Mouse (Mus musculus) adrenal gland, adult 8-10 months (tissue): ENCODE measurements around the gene Olfr600. TPM values are rescaled to one million over a fixed set of nuclear protein-coding genes. Genes with fewer than 3 reads are reported as not detected.
"Not testable (repeated sequence)": the region's sequence is repeated elsewhere in the genome, so short reads cannot be mapped to it uniquely, and the experiment has no call there.

Source experiments
- DNase-seq: peaks from one replicate; pipeline ENCODE4 v3.0.0; 2022
- total RNA-seq, 4 experiments: library from RNA; stranded (reverse); gene quantifications; 2 replicates each; pipeline ENCODE4 v1.2.4; 2022

Gene Olfr600
- total RNA-seq: not detected

DNA sequence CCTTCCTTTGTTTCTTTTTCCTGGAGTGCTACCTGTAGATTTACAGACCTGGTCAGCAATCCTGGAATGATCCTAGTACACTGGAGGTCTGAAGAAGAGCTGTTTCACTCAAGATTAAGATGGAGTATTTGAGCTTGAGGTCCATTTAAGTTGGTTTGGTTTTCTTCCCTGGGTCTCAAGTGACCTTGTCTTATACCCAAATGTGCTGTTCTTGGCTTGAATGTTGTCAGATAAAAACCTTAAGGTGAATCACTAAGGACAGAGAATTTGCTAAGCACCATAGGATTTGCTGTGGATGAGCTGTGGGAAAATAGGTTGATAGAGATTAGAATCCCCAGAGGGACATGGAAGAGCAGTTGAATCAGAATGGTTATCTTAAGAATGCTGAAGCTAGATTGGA, at the start of gene Olfr600:
Olfr600 (minus strand) TSS at position 101 of the 400 bp plus-strand sequence.
- DNase-seq: no peak

DNA sequence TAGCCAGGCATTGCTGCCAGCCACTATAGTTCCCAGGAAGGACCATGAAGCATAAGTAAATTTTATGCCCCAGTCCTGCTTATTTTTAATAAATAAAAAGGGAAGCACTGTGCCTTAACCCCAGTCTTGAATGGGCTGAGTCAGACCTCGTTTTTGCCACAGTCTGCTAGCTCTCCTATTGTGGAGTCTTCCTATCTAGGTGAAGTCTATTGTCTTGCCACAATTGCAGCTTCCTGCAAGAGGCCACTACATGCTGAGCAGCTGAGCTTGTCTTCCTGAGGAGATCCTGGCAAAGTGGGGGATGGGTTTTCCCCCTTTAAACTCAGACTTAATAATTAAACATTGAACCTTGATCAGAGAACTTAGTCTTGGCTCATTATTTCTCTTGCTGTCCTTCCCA, 49.5 kb upstream of the Olfr600 start:
- DNase-seq: no peak

DNA sequence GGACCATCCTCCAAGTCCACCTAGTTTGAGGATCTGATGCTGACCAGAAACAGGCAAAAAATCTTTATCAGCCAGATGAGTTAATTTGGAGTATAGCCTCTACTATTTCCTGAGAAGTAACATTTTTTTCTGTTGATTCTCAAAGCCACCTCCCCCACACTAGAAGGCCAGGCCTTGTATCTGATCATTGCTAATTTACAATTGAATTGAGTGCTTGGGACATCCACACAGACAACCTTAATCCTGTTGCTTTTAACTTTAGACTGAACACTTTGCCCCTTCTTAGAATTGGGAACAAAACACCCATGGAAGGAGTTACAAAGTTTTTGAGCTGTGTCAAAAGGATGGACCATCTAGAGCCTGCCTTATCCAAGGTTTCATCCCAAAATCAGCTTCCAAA, 48.3 kb upstream of the Olfr600 start:
- no peak for DNase-seq

DNA sequence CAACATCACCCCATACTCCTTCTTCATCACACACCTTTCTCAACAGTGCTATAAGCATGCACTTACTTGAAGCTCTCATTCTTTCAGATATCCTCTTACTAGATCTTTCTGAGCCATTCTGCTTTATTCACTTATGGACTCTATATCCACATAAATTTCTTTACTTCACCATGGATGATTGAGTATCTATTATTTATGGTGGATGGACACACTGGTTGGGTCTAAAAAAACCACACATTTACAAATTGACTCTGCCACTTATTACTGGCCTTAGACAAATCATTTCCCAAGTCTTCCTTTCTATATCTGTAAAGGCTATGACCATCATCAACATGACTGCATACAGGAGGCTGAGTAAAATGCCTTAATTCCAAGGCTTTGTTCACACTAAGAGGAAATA, 36.6 kb upstream of the Olfr600 start, which contains the start of gene Olfr603:
Olfr603 (minus strand) TSS at position 101 of the 400 bp plus-strand sequence.
- no peak for DNase-seq

DNA sequence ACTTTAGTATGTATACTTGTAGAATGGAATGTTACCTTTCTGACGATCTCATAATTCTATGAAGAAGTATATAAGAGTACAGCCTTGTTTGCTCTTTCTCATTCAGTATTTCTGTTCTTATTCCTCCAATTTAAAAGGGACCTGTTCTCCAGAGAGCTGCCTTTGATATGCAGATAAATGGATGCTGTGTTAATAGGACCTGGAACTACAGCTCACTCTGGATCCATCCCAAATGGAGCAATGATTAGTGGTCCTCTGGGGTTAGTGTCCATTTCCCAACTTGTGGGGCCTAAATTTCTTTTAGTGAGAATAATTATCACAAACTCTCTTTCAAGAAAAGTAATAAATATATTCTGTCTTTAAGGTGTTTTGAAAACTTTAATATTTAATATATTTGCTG, 13.1 kb upstream of the Olfr600 start, which contains the start of gene Olfr601:
Olfr601 (minus strand) TSS at position 101 of the 400 bp plus-strand sequence.
- DNase-seq: no peak

DNA sequence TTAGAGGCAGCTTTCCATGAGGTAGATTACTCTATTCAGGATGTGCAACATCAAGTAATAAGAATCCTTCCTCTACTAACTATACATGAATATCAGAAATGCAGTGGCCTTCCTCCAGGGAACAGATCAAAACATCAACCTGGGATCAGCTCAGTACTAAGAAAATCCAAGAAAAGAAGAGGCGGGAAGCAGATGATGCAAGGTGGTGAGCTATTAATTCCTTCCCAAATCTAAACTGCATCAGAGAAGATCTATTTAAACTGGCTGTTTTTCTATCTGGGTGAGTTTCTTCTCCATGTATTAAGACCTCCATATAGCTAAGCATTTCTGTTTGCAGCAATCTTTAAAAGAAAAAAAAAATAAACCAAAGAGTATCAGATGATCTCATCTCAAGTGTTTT, 13.9 kb downstream of the Olfr600 start, which contains the start of gene Olfr599:
Olfr599 (plus strand) TSS at position 301 of the 400 bp plus-strand sequence.
- DNase-seq: no peak

DNA sequence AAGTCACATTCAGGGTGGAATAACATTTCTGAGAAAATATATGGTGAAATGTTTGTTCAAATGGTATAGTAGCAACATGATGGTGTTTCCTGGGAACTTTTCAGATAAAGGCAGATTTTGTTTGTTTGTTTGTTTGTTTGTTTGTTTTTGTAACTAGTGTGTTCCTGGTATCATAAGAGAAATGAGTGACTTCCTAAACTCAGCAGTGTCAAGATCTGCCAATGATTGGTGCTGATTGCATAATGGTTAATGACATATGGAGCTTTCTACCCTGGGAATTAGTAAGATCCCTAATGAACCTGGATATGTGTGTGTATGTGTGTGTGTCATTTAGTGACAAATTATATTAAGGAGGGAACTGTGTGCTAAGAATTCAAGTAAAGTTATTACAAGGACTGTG, 26.2 kb downstream of the Olfr600 start, which contains the start of gene Olfr598:
Olfr598 (plus strand) TSS at position 301 of the 400 bp plus-strand sequence.
- DNase-seq: no peak

DNA sequence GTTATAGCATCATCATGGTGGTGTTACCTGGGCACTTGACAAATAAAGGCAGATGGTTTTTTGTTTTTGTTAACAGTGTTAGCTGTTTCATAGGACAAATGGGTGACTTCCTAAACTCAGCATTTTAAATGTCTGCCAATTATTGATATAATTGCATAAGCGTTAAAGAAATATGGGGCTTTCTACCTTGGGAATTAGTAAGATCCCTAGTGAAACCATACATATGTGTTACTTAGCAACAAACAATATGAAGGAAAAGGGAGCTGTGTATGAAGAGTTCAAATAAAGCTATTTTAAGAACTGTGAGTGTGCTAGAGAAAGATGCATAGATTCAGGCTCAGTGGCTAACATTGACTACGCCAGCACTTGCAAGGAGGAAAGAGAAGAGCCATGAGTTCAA, 33.5 kb downstream of the Olfr600 start, which contains the start of gene Olfr597:
Olfr597 (plus strand) TSS at position 301 of the 400 bp plus-strand sequence.
- DNase-seq: not testable (repeated sequence)

DNA sequence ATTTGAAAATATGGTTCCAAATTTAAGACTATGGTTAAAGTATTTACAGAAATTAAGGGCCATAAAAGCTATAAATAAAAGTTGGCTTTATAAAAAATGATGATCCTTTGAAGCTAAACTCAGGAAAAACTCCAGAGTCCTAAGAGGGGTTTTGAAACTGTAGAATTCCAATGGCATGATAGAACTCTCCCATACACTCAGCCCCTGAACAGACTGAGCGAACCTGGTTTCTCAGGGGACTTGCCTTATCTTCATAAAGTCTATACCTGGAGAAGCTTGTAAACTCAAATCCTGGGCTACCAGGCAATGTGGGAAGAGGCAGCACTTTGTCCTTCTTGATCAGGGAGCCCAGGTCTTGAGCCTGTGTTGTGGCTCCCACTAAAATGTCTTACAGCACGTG, 44.1 kb downstream of the Olfr600 start, which contains the start of gene Olfr596:
Olfr596 (plus strand) TSS at position 301 of the 400 bp plus-strand sequence.
- DNase-seq: not testable (repeated sequence)

Other genes starting within 250 kb of the Olfr600 start
- gene Olfr586, start 224.0 kb downstream of the Olfr600 start, total RNA-seq: not detected
- not detected for gene Olfr588-ps1, start 208.8 kb downstream of the Olfr600 start, total RNA-seq
- not detected for gene Olfr589, start 193.3 kb downstream of the Olfr600 start, total RNA-seq
- not detected for gene Olfr591, start 171.3 kb downstream of the Olfr600 start, total RNA-seq
- gene Olfr592, start 164.9 kb downstream of the Olfr600 start, total RNA-seq: not detected
- not detected for gene Olfr593, start 137.8 kb downstream of the Olfr600 start, total RNA-seq
- gene Olfr594, start 132.7 kb downstream of the Olfr600 start, total RNA-seq: not detected
- not detected for gene Usp17ld, start 97.2 kb downstream of the Olfr600 start, total RNA-seq
- gene Olfr596, start 44.0 kb downstream of the Olfr600 start, total RNA-seq: not detected
- gene Olfr597, start 33.4 kb downstream of the Olfr600 start, total RNA-seq: not detected
- gene Olfr598, start 26.1 kb downstream of the Olfr600 start, total RNA-seq: not detected
- gene Olfr599, start 13.8 kb downstream of the Olfr600 start, total RNA-seq: not detected
- gene Olfr601, start 13.0 kb upstream of the Olfr600 start, total RNA-seq: not detected
- gene Olfr603, start 36.5 kb upstream of the Olfr600 start, total RNA-seq: not detected
- gene Usp17lc, start 65.4 kb upstream of the Olfr600 start, total RNA-seq: not detected
- not detected for gene Olfr605, start 95.8 kb upstream of the Olfr600 start, total RNA-seq
- not detected for gene Olfr606, start 99.4 kb upstream of the Olfr600 start, total RNA-seq
- gene Olfr607, start 114.5 kb upstream of the Olfr600 start, total RNA-seq: not detected
- not detected for gene Olfr608, start 120.2 kb upstream of the Olfr600 start, total RNA-seq
- not detected for gene Olfr609, start 148.4 kb upstream of the Olfr600 start, total RNA-seq
- gene Olfr610, start 162.5 kb upstream of the Olfr600 start, total RNA-seq: not detected
- gene Olfr611, start 171.2 kb upstream of the Olfr600 start, total RNA-seq: not detected
- gene Olfr612, start 193.0 kb upstream of the Olfr600 start, total RNA-seq: not detected
- not detected for gene Olfr613, start 198.4 kb upstream of the Olfr600 start, total RNA-seq
- not detected for gene Olfr615, start 206.4 kb upstream of the Olfr600 start, total RNA-seq
- not detected for gene Olfr616, start 219.5 kb upstream of the Olfr600 start, total RNA-seq
- gene Olfr617, start 223.4 kb upstream of the Olfr600 start, total RNA-seq: not detected
- not detected for gene Olfr618, start 240.4 kb upstream of the Olfr600 start, total RNA-seq